Mouse (Mus musculus): ENCODE measurements around the gene Dab2.

Gene Dab2

DNA sequence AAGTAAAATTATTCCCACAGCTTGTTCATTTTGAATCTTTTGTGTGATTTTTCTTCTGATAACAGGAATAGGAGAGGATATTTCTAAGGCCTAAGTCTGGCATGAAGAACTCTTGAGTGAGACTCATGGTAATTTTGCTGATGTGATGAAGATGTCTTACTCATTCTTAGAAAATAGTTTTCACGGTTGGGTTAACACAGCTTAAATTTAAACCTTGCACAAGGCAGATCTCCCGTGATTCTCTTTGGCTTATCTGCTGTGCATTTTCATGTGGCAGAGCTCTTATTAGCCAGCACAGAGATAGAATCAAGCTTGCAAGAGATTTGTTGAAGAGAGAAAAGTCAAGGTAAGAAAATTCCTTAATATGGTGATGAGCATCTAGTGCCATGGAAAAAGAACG lies at the start of gene Dab2:
Gene Dab2 (plus strand): TSS at position 235 of the 400 bp plus-strand sequence.
- no peak for DNase-seq (ENCODE audit: low read depth, low spot score)

DNA sequence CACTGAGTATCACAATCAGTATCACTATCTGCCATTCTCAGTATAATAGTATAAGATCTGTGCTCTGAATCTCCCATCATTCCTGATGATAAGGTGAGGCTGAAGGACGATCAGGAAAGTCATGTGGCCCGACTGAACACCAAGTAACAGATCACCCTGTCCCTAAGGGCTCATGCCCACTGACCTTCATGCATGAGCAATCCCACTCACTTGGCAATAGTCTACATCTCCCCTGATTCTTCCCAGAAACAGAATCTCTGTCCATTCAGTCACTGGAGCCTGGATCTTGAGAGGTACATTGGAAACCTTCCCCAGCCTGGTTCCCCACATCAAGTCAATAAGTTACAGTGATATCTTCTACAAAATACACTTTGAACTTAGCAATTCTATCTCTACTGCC lies 46.1 kb upstream of the Dab2 start:
- DNase-seq (ENCODE audit: low read depth, low spot score) = no peak

- no peak for DNase-seq (ENCODE audit: low read depth, low spot score)
Observed at GRCm38 (mm10) chr15:6254383-6254782, 45.2 kb upstream of the Dab2 start.

GRCm38 (mm10) chr15:6257049-6257448 lies 42.5 kb upstream of the Dab2 start:
- DNase-seq (ENCODE audit: low read depth, low spot score) = no peak

DNA sequence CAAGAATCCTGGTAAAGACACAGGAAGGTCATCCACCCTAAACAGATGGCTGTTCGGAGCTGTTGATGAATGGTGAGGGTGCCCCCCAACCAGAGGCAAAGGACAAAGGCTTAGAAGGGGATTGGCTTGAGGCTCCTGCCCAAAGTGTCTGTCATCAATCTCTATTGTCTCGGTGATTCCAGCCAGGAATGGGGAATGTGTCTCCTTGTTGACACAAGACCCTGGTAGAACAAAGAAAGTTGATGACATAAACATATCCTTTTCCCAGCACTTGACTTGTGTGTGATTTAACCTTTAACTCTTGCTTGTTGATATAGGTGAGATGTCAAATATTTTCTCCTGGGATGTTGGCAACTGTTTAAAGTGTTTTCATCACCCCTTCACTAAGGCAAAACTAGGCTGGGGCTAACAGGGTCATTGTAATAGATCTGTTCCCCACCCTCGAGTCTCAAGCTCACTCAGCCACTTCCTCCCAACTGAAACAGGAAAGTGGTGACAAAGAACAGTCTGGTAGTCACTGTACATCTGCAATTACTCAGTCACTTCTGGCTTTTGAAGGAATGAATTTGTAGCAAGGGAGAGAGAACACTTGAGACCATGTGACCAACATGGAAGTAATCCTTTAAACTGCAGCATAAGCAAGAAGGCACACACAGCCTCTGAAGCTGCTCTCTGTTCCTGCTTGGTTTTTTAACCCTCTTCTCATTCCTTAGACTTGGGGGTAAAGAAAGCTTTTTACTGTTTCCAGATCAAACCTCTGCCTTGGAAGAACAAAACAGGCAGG lies 39.4 kb upstream of the Dab2 start:
- DNase-seq (ENCODE audit: low read depth, low spot score) = no peak

GRCm38 (mm10) chr15:6260741-6261430 lies 38.7 kb upstream of the Dab2 start:
- no peak for DNase-seq (ENCODE audit: low read depth, low spot score)

- DNase-seq (ENCODE audit: low read depth, low spot score) = no peak
Observed at GRCm38 (mm10) chr15:6267147-6267758, 32.3 kb upstream of the Dab2 start.

DNA sequence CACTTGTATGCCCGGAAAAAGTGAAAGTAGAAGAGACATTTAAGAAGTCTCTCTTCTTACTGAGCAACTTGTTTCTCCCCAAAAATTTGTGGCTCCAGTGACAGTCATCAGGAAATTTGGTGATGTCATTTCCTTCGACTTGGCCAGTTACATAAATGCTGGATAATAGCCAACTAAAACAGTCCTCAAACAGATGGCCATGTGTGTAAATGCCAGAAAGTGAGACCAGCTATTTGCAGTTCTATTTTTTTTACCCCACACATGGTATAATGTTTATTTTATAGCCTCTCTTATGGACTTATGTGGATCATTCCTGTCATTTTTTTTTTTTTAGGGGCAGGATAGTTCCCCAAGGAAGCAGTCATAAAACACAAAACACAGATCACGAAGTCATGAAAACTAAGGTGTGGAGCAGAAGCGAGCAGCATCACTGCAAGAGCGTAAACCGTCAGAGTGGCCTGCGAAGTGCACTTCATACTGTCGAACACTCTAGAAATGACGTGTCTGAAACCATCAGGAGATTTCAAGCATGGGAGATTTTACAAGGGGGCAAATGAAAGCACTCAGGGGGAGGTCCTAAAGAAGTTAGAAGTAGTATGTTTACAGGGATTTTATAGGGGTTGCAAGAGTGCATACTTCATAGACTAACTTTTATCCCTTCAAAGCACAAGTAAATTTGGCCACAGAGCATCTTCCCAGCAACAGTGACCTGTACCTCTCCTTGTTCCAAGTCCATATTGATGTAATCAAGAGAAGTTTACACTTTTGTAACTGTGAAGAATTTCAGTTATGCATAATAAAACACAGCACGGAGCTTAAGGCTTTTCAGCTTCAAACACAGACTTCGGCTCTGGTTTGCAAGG lies 20.8 kb upstream of the Dab2 start:
- DNase-seq (ENCODE audit: low read depth, low spot score) = no peak

GRCm38 (mm10) chr15:6280021-6280451 lies 19.6 kb upstream of the Dab2 start:
- DNase-seq (ENCODE audit: low read depth, low spot score) = no peak

GRCm38 (mm10) chr15:6283249-6283648 lies 16.3 kb upstream of the Dab2 start:
- no peak for DNase-seq (ENCODE audit: low read depth, low spot score)

DNA sequence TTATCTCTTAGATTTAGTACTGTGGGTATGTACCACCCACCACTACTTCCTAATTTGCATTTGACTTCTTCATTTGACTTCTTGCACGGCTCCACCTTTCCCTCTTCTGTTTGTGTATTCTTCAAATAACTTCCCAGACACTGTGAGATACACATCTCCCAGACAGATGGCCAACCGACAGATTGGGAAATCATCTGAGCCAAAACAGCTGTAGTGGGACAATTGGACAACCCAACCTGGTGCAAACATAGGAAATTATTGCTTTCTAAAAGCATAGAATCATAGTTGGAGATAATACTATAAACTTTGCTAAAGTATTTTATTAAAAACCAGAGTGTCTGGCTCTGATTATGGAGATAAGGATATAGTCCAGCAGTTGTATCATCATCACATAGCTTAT lies 3.5 kb upstream of the Dab2 start:
- DNase-seq (ENCODE audit: low read depth, low spot score) = no peak

GRCm38 (mm10) chr15:6298726-6299125 lies 862 bp upstream of the Dab2 start:
- DNase-seq (ENCODE audit: low read depth, low spot score) = no peak

DNA sequence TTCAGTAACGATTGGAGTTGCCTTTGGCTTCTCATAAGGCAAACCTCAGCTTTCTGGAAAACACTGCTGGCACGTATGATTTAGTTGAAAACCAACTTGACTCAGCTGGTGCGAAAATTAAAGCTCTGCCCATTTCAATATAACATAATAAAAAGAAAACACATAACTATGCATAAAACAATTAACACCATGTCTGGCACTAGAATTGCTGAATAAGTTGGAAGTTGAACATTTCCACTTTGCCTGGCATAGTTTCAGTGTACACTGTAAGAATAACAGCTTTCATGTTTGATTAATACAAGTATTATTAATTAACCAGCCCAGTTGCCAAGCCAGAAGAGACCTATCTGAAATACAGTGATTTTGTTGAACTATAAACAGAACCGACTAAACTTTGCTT lies 2.6 kb downstream of the Dab2 start:
- DNase-seq (ENCODE audit: low read depth, low spot score) = no peak

DNA sequence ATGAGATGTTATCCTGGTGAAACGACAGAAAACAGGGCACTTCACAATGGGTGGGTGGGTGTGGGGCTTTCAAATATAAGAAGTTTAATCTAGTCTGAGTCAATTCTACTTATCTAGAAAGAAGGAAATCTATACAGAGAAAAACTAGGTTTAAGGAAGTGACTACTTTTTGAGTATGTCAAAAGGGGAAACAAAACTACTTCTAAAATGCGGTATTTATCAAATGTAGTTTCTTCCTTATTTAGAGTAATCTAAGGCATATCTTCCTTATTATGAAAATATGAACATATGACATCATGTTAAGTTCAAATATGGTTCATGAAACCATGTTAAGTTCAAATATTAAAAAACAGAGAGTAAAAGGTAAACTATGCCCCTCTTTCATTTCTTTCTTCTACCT lies 4.2 kb downstream of the Dab2 start:
- no peak for DNase-seq (ENCODE audit: low read depth, low spot score)

DNA sequence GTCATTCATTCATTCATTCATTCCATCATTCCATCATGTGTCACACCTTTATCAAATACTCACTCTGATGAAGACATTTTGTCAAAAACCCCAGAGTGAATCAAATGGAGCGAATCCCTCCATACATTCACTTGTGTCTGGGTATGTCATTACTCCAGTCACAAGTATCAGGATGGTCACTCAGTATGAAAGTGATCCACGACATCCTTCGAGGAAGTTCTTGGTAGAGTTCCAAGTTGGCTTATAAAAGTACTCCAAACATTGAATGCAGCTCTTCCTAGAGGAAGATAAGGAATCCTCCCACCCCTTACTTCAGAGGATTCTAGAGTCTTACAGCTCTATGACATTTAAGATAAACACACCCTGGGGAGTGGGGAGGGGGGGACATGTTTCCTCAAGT lies 10.0 kb downstream of the Dab2 start:
- DNase-seq (ENCODE audit: low read depth, low spot score) = no peak

GRCm38 (mm10) chr15:6310417-6310816 lies 10.8 kb downstream of the Dab2 start:
- DNase-seq (ENCODE audit: low read depth, low spot score) = no peak

DNA sequence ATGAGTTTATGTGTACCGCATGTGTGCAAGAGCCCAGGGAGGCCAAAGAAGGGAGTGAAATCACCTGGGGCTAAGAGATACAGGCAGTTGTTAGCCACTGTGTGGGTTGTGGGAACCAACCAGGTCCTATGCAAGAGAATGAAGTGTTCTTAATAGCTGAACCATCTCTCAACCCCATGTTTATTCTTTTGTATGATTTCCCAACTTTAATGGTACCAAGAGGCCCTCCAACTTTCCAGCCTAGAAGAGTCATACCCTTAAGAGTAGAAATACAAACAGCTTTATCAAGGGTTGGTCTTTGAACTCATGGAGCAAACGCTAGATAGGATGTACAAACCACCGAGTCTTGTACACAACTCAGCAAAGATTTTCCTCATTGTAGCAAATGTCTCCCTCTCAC lies 12.8 kb downstream of the Dab2 start:
- DNase-seq (ENCODE audit: low read depth, low spot score) = no peak

DNA sequence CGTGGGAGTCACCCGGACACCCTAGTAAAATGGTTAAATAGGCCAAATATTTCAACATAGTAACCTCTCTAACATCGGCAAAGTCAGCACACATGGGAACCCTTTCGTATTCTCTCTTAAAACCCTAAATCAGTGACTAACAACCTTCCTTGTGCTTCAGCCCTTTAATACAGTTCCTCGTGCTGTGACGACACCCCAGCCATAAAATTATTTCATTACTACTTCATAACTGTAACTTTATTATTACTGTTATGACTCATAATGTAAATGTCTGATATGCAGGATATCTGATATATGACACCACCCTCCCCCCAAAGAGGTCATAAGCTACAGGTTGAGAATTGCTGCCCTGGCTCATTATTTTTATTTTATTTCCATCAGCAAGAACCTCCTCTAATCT lies 19.8 kb downstream of the Dab2 start:
- no peak for DNase-seq (ENCODE audit: low read depth, low spot score)

DNA sequence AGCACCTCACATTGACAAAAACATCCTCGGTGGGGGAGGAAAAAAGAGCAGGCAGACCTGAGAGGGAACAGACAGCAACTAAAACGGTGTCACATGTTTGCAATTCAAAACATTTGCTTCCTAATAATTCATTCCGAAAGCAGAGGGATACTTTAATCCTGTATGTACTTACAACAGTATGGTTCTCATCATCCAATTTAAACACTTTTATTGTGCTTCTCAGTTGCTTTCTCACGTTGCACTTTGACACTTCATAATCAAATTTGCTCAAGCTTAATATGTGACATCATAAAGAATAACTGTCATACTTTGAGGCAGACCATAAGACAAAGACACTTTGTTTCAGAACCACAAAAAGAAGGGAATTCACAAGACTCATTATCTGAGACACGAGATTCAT lies 20.9 kb downstream of the Dab2 start:
- no peak for DNase-seq (ENCODE audit: low read depth, low spot score)

- no peak for DNase-seq (ENCODE audit: low read depth, low spot score)
Observed at GRCm38 (mm10) chr15:6321263-6321662, 21.7 kb downstream of the Dab2 start.

GRCm38 (mm10) chr15:6322311-6322710 lies 22.7 kb downstream of the Dab2 start:
- no peak for DNase-seq (ENCODE audit: low read depth, low spot score)

GRCm38 (mm10) chr15:6323577-6323976 lies 24.0 kb downstream of the Dab2 start:
- DNase-seq (ENCODE audit: low read depth, low spot score) = no peak

Data from retina, postnatal 7 days (tissue).